Mouse (Mus musculus): Measurements from ENCODE around the gene Stard10.

GRCm38 (mm10) chr7:101321218-101321827 lies 4.4 kb downstream of the Stard10 start:
- no peak for TF ChIP-seq CTCF (IDR thresholded peaks at IDR 0.05; ENCODE audit: low read depth)
- TF ChIP-seq EP300 (IDR thresholded peaks at IDR 0.05; ENCODE audit: low read depth), result no peak
